Mouse (Mus musculus) olfactory bulb, adult 2 months (tissue): ENCODE data around the gene Nars2. TPM values are rescaled to one million over a fixed set of nuclear protein-coding genes. Genes with fewer than 3 reads are reported as not detected.
"Not testable (repeated sequence)": the region's sequence is repeated elsewhere in the genome, so short reads cannot be mapped to it uniquely, and the experiment has no call there.

ENCODE experiments used
- H3K27ac ChIP-seq: fragments of 200-500 bp; 2 replicates; pipeline ENCODE4 v1.5.1; 2012; ENCODE audit warnings: low read depth, low read length; ENCODE audit not compliant: insufficient read depth
- H3K4me1 ChIP-seq: fragments of 200-500 bp; 2 replicates; pipeline ENCODE4 v1.6.1; 2012; ENCODE audit warnings: low read length; ENCODE audit not compliant: control insufficient read depth, insufficient read depth
- H3K4me3 ChIP-seq: fragments of 200-500 bp; 2 replicates; pipeline ENCODE4 v1.5.1; 2012; ENCODE audit warnings: mild to moderate bottlenecking, low read depth, low read length, moderate library complexity; ENCODE audit not compliant: insufficient read depth
- CTCF ChIP-seq: fragments of 200-500 bp; IDR thresholded peaks from 2 replicates; pipeline ENCODE4 v1.5.1; 2012; ENCODE audit warnings: low read depth, mild to moderate bottlenecking, low read length, moderate library complexity; ENCODE audit not compliant: insufficient read depth
- POLR2A ChIP-seq: fragments of 200-500 bp; IDR thresholded peaks from 2 replicates; pipeline ENCODE4 v1.6.1; 2012; ENCODE audit warnings: mild to moderate bottlenecking, low read depth, low read length, moderate library complexity; ENCODE audit not compliant: insufficient read depth
- WGBS: fragments of 180-500 bp; shearing (Covaris S2); methylation state at CpG from one replicate; pipeline ENCODE4 v1.1.7; 2018; 5-methylcytosine and 5-hydroxymethylcytosine counted together
- polyA plus RNA-seq: library from polyadenylated mRNA; stranded (reverse); fragments of >200 nt; gene quantifications from 2 replicates; pipeline ENCODE4 v1.2.4, GENCODE M21; 2012; ENCODE audit warnings: low replicate concordance; ENCODE audit not compliant: missing spikeins, insufficient read depth, insufficient read length

Nars2 gene
- polyA plus RNA-seq, 1 experiment: not detected

- Histone ChIP-seq H3K4me1 (peaks cover 7% of the 10 kb centered on the region), H3K27ac (no peak overlapping the region), H3K4me3 (no peak overlapping the region)
- TF ChIP-seq CTCF (no peak), POLR2A (no peak)
- WGBS: 74% methylated on average over 5 of the region's 5 CpGs
Observed at GRCm38 (mm10) chr7:96909856-96910255, 41.4 kb upstream of the Nars2 start.

- Histone ChIP-seq H3K4me3 (no peak overlapping the region), H3K27ac (no peak overlapping the region), H3K4me1 (peaks cover 7% of the 10 kb centered on the region)
- TF ChIP-seq POLR2A (no peak), CTCF (no peak)
- 87% methylated on average over 12 of the region's 12 CpGs for WGBS
Observed at GRCm38 (mm10) chr7:96910310-96910960, 40.9 kb upstream of the Nars2 start.

GRCm38 (mm10) chr7:96914031-96914430 is 37.3 kb upstream of the Nars2 start:
- TF ChIP-seq CTCF (peak; percentile 80), POLR2A (no peak)
- Histone ChIP-seq H3K4me3 (no peak overlapping the region), H3K27ac (no peak overlapping the region), H3K4me1 (peaks cover 7% of the 10 kb centered on the region)
- WGBS: 5% methylated on average over 6 of the region's 6 CpGs

- TF ChIP-seq POLR2A (no peak), CTCF (no peak)
- Histone ChIP-seq H3K4me1 (peaks cover 7% of the 10 kb centered on the region), H3K4me3 (no peak overlapping the region), H3K27ac (no peak overlapping the region)
- WGBS: 5% methylated on average over 2 of the region's 2 CpGs
Observed at GRCm38 (mm10) chr7:96915452-96916105, 35.7 kb upstream of the Nars2 start.

GRCm38 (mm10) chr7:96920447-96921095 is 30.7 kb upstream of the Nars2 start:
- H3K27ac ChIP-seq: no peak overlapping the region
- peaks cover 5% of the 10 kb centered on the region for H3K4me1 ChIP-seq
- no peak overlapping the region for H3K4me3 ChIP-seq
- 68% methylated on average over 7 of the region's 7 CpGs for WGBS
- TF ChIP-seq POLR2A (no peak), CTCF (no peak)

GRCm38 (mm10) chr7:96922927-96923326 is 28.4 kb upstream of the Nars2 start:
- TF ChIP-seq POLR2A: no peak
- TF ChIP-seq CTCF: no peak
- WGBS: 96% methylated on average over 2 of the region's 2 CpGs
- H3K4me1 ChIP-seq: peaks cover 5% of the 10 kb centered on the region

GRCm38 (mm10) chr7:96943715-96944377 is 7.5 kb upstream of the Nars2 start:
- no peaks in the 10 kb centered on the region for H3K4me1 ChIP-seq
- WGBS: 33% methylated on average over 5 of the region's 5 CpGs
- H3K4me3 ChIP-seq: no peak overlapping the region
- no peak overlapping the region for H3K27ac ChIP-seq
- TF ChIP-seq CTCF (no peak), POLR2A (no peak)

More at GRCm38 (mm10) chr7:96922927-96923326, 28.4 kb upstream of the Nars2 start:
- H3K4me3 ChIP-seq: no peak overlapping the region
- no peak overlapping the region for H3K27ac ChIP-seq

GRCm38 (mm10) chr7:96946501-96946900 is 4.8 kb upstream of the Nars2 start:
- not testable (repeated sequence) for H3K4me1 ChIP-seq, H3K4me3 ChIP-seq, H3K27ac ChIP-seq
- WGBS: 94% methylated on average over 8 of the region's 8 CpGs

GRCm38 (mm10) chr7:96952094-96952493 is 789 bp downstream of the Nars2 start:
- WGBS: 27% methylated on average over 5 of the region's 5 CpGs
- Histone ChIP-seq H3K27ac (no peak overlapping the region), H3K4me1 (no peaks in the 10 kb centered on the region), H3K4me3 (peak overlapping the region; percentile 82)
- TF ChIP-seq POLR2A (no peak), CTCF (no peak)
